In the genomic region with DNA sequence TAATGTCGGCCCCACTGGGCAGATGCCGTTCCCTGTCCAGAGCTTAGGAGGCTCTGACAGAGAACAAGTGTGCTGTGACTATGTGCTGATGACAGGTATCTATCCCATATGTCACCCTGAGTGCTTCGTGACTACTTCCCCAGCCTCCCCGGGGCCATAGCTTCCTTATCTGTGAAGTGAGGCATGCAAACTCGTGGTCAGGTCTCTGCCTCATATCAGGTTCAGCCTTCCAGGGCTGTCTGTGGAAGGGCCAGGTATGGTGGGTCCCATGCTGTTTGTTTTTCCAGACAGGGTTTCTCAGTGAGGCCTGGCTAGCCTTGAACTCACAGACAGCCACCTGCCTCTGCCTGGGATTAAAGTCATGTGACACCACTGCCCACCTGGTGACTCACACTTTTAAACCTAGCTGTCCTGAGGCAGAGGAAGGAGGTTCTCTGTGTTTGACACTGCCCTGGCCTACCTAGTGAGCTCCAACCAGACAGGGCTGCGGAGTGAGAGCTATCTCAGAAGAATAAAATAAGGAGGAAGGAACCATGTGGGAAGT, we compare ENCODE assay signal across 35 mouse cellular contexts. TPM values are rescaled to one million over a fixed set of nuclear protein-coding genes. Genes with fewer than 3 reads are reported as not detected.
DNase-seq lines count a peak whose midpoint lies in the region; TF ChIP-seq lines count a peak whose summit lies in the region.
"Had no signal": no experiment of that assay in that cellular context is flagged by ENCODE, and none has a peak within 500 bp of the region (broad histone marks: within the 10 kb centered on the region; RNA-seq: fewer than 3 reads in every experiment).

No protein-coding gene starts in this region.

- peaks cover 60 to 74% of the 10 kb centered on the region in 2 experiments for H3K36me3 ChIP-seq in CH12.LX (replicated peaks in 1 of 2; ENCODE audit: control insufficient read depth in 1 of 2, insufficient read depth in 1 of 2, low read length in 1 of 2)
- peaks cover 27% of the 10 kb centered on the region for H3K36me3 ChIP-seq in splenic B cell, adult 2 months (ENCODE audit: control insufficient read depth, insufficient read depth, low read length, poor library complexity, severe bottlenecking)
- H3K36me3 ChIP-seq: embryonic facial prominence, embryonic 10.5 days; embryonic facial prominence, embryonic 13.5 days; hindbrain, embryonic 12.5 days; hindbrain, embryonic 15.5 days; intestine, embryonic 15.5 days had no signal

- dilution Hi-C loops in CH12.LX (cut with MboI; ENCODE audit: extremely low pct_ligation_motif_present, extremely low pct_unique_long_range_greater_than_20kb, low sequenced_read_pairs): no loop called here

- H3K79me2 ChIP-seq in CH12.LX (replicated peaks; ENCODE audit: control insufficient read depth, extremely low read depth, insufficient read depth, poor library complexity, severe bottlenecking): peaks cover 6% of the 10 kb centered on the region; the same call in 1 of the 2 replicates

- no peak for TF ChIP-seq POLR2A in CH12.LX (IDR thresholded peaks at IDR 0.05; ENCODE audit: low read depth, low read length)

- no peak for TF ChIP-seq RAD21 in CH12.LX (IDR thresholded peaks at IDR 0.05; ENCODE audit: low read depth, low read length)

- H3K9ac ChIP-seq in CH12.LX (ENCODE audit: insufficient read depth, low read depth): no peak overlapping the region
- H3K9ac ChIP-seq: embryonic facial prominence, embryonic 13.5 days; forebrain, postnatal 0 days; hindbrain, embryonic 12.5 days; hindbrain, embryonic 15.5 days; intestine, embryonic 15.5 days had no signal

- no peak overlapping the region for H3K4me3 ChIP-seq in CH12.LX (replicated peaks in 1 of 3; ENCODE audit: low read depth in 2 of 3, low read length in 2 of 3, poor library complexity in 1 of 3)
- H3K4me3 ChIP-seq: embryonic facial prominence, embryonic 10.5 days; embryonic facial prominence, embryonic 13.5 days; gastrocnemius, adult 2 months; hindbrain, embryonic 12.5 days; hindbrain, embryonic 15.5 days; intestine, embryonic 15.5 days had no signal

- H3K27ac ChIP-seq in CH12.LX (ENCODE audit: insufficient read depth, low read depth): peak overlapping the region; percentile 33; the same call in 1 of the 2 replicates
- H3K27ac ChIP-seq: embryonic facial prominence, embryonic 10.5 days; embryonic facial prominence, embryonic 13.5 days; gastrocnemius, adult 2 months; hindbrain, embryonic 12.5 days; hindbrain, embryonic 15.5 days; intestine, embryonic 15.5 days had no signal

- in situ Hi-C loops in CH12.LX (cut with MboI; ENCODE audit: low pct_ligation_motif_present, low pct_unique_long_range_greater_than_20kb, low sequenced_read_pairs): no loop called here

- no peak for TF ChIP-seq CTCF in CH12.LX (conservative IDR thresholded peaks at IDR 0.05 in 1 of 2, IDR thresholded peaks at IDR 0.05 in 1 of 2; ENCODE audit: low read depth in 2 of 2, low read length in 2 of 2)

- no peak overlapping the region for H3K4me2 ChIP-seq in CH12.LX (ENCODE audit: insufficient read depth, low read depth, poor library complexity, severe bottlenecking)
- H3K4me2 ChIP-seq: embryonic facial prominence, embryonic 13.5 days; heart, embryonic 11.5 days; hindbrain, embryonic 12.5 days; hindbrain, embryonic 15.5 days; intestine, embryonic 15.5 days had no signal

- H3K27me3 ChIP-seq in CH12.LX (replicated peaks): no peaks in the 10 kb centered on the region
- H3K27me3 ChIP-seq in splenic B cell, adult 2 months (ENCODE audit: control insufficient read depth, insufficient read depth, low read length, poor library complexity, severe bottlenecking): no peaks in the 10 kb centered on the region
- H3K27me3 ChIP-seq: Patski had no signal

- H3K9me3 ChIP-seq in CH12.LX (replicated peaks; ENCODE audit: low read length): no peaks in the 10 kb centered on the region
- H3K9me3 ChIP-seq: embryonic facial prominence, embryonic 13.5 days; hindbrain, embryonic 15.5 days; intestine, embryonic 15.5 days had no signal

- H3K4me1 ChIP-seq in CH12.LX (ENCODE audit: control insufficient read depth in 1 of 2, insufficient read depth in 2 of 2): peaks cover 35 to 57% of the 10 kb centered on the region in 2 experiments

- DNase-seq in B cell, adult 2 months: peak; percentile 53 to 57
- no peak for DNase-seq in CH12.LX (ENCODE audit: extremely low read depth)
- peak; percentile 64 for DNase-seq in MEL-GATA-1-ER (ENCODE audit: extremely low read depth, low read depth)
- peak; percentile 54 for DNase-seq in splenic B cell, adult 2 months (ENCODE audit: low read depth, low spot score)
- no peak for DNase-seq in layer of hippocampus, postnatal 25 days (ENCODE audit: extremely low spot score in 1 of 2, low spot score in 1 of 2)
- DNase-seq in adrenal gland, adult 2 months: no peak
- DNase-seq: adrenal gland, postnatal 14 days; cerebellum, adult 11 months; cerebellum, adult 2 months; cerebellum, adult 9-11 months; cerebellum, postnatal 36 days; embryo, embryonic 11 days; forebrain, postnatal 0 days; gastrocnemius, adult 2 months; gastrocnemius, postnatal 14 days; heart, adult 11 months had no signal

- TF ChIP-seq EP300 in CH12.LX (IDR thresholded peaks at IDR 0.05; ENCODE audit: low read length): no peak

TF ChIP-seq in CH12.LX, 34 proteins besides CTCF, POLR2A, EP300 and RAD21:
- no peak for TF ChIP-seq MAFK (IDR thresholded peaks at IDR 0.05; ENCODE audit: insufficient replicate concordance, low read length)
- TF ChIP-seq ZC3H11A (IDR thresholded peaks at IDR 0.05; ENCODE audit: low read depth, low read length): no peak
- TF ChIP-seq MEF2A (IDR thresholded peaks at IDR 0.05; ENCODE audit: borderline replicate concordance, low read depth, low read length): no peak
- TF ChIP-seq USF2 (conservative IDR thresholded peaks at IDR 0.05; ENCODE audit: low read depth, low read length): no peak
- TF ChIP-seq USF1 (IDR thresholded peaks at IDR 0.05; ENCODE audit: low read depth, low read length): peak; percentile 33
- peak; percentile 52 for TF ChIP-seq BHLHE40 (IDR thresholded peaks at IDR 0.05; ENCODE audit: low read depth, low read length)
- no peak for TF ChIP-seq NRF1 (IDR thresholded peaks at IDR 0.05; ENCODE audit: low read depth, low read length)
- no peak for TF ChIP-seq KAT2A (IDR thresholded peaks at IDR 0.05; ENCODE audit: insufficient replicate concordance, low read length)
- 0 out of 2 replicates have a peak, but pooled peaks have one; percentile 37 for TF ChIP-seq MAX (IDR thresholded peaks at IDR 0.05; ENCODE audit: low read length)
- TF ChIP-seq ETS1 (conservative IDR thresholded peaks at IDR 0.05; ENCODE audit: low read depth, low read length): 0 out of 2 replicates have a peak, but pooled peaks have one; percentile 27
TF ChIP-seq in CH12.LX: peak in this region for 4.

RNA-seq across cellular contexts. Expression of a gene that starts 8.9 kb away (rescaled TPM):
- total RNA-seq in CH12.LX (2012; rRNA removed): 15.8 and 18.8 TPM in 2 replicates
- total RNA-seq in CH12.LX (2014; rRNA removed): 3.2 and 3.8 TPM in 2 replicates
- polyA plus RNA-seq in CH12.LX (2012; ENCODE audit: insufficient read length, low read depth): 17.9 and 25.2 TPM in 2 replicates
- under 1 TPM; 0.49 to 0.61 TPM for total RNA-seq in layer of hippocampus, postnatal 25 days (2021)
- 10 to 100 TPM; 26.7 to 34.1 TPM for total RNA-seq in adrenal gland, adult 2 months (2021)
- polyA plus RNA-seq in adrenal gland, adult 2 months (2012; rRNA removed): 155 and 161 TPM in 2 replicates

RNA-seq across cellular contexts. Expression of a gene that starts 17.0 kb away (rescaled TPM):
- total RNA-seq in CH12.LX (2012; rRNA removed) (30.8 and 38.9 TPM in 2 replicates), CH12.LX (2014; rRNA removed) (6.4 and 7.2 TPM in 2 replicates)
- 12.7 and 13.4 TPM in 2 replicates for polyA plus RNA-seq in CH12.LX (2012; ENCODE audit: insufficient read length, low read depth)
- total RNA-seq in layer of hippocampus, postnatal 25 days (2021): not detected
- not detected for total RNA-seq in adrenal gland, adult 2 months (2021)
- polyA plus RNA-seq in adrenal gland, adult 2 months (2012; rRNA removed): 0.60 TPM in 1 of 2 replicates, not detected in the other
- total RNA-seq: gastrocnemius, adult 2 months; gastrocnemius, postnatal 14 days; hematopoietic stem cell, adult 5-6 weeks had no signal
- polyA plus RNA-seq: cerebellum, adult 2 months; cortical plate, adult 2 months; forebrain, embryonic 14.5 days; frontal cortex, adult 2 months; heart, embryonic 14.5 days; hindbrain, embryonic 15.5 days had no signal

RNA-seq across cellular contexts. Expression of a gene that starts 38.2 kb away (rescaled TPM):
- total RNA-seq in CH12.LX (2012; rRNA removed) (0.59 TPM in 1 of 2 replicates, not detected in the other), CH12.LX (2014; rRNA removed) (not detected in 2 replicates)
- polyA plus RNA-seq in CH12.LX (2012; ENCODE audit: insufficient read length, low read depth): 4.1 and 4.3 TPM in 2 replicates
- 1 to 10 TPM; 1.8 to 2.9 TPM for total RNA-seq in layer of hippocampus, postnatal 25 days (2021)
- under 1 TPM in 1 of 2 experiments, not detected in 1; 0.86 TPM for total RNA-seq in adrenal gland, adult 2 months (2021)
- polyA plus RNA-seq in adrenal gland, adult 2 months (2012; rRNA removed): 0.71 and 1.3 TPM in 2 replicates
- total RNA-seq: adrenal gland, adult 18-20 months; adrenal gland, postnatal 4 days; gastrocnemius, adult 2 months; gastrocnemius, postnatal 14 days; gastrocnemius, postnatal 4 days; heart, adult 8-10 months; heart, postnatal 25 days; hematopoietic stem cell, adult 5-6 weeks had no signal
- polyA plus RNA-seq: embryonic facial prominence, embryonic 10.5 days; forebrain, embryonic 11.5 days; heart, embryonic 11.5 days; heart, embryonic 14.5 days; heart, postnatal 0 days had no signal

RNA-seq across cellular contexts. Expression of a gene that starts 42.8 kb away (rescaled TPM):
- total RNA-seq in CH12.LX (2012; rRNA removed) (8.2 and 10.9 TPM in 2 replicates), CH12.LX (2014; rRNA removed) (2.4 and 3.0 TPM in 2 replicates)
- polyA plus RNA-seq in CH12.LX (2012; ENCODE audit: insufficient read length, low read depth): 4.8 and 5.3 TPM in 2 replicates
- 10 to 100 TPM in 1 of 2 experiments, 1 to 10 TPM in 1; 8.7 to 11.4 TPM for total RNA-seq in layer of hippocampus, postnatal 25 days (2021)
- total RNA-seq in adrenal gland, adult 2 months (2021): 10 to 100 TPM; 35.9 to 61.1 TPM
- 103 and 108 TPM in 2 replicates for polyA plus RNA-seq in adrenal gland, adult 2 months (2012; rRNA removed)

RNA-seq across cellular contexts. Expression of a gene that starts 47.4 kb away (rescaled TPM):
- total RNA-seq in CH12.LX (2012; rRNA removed) (2.5 and 3.2 TPM in 2 replicates), CH12.LX (2014; rRNA removed) (0.88 and 1.1 TPM in 2 replicates)
- 6.8 and 7.7 TPM in 2 replicates for polyA plus RNA-seq in CH12.LX (2012; ENCODE audit: insufficient read length, low read depth)
- total RNA-seq in layer of hippocampus, postnatal 25 days (2021): not detected
- not detected for total RNA-seq in adrenal gland, adult 2 months (2021)
- polyA plus RNA-seq in adrenal gland, adult 2 months (2012; rRNA removed): 0.52 and 0.55 TPM in 2 replicates
- total RNA-seq: adrenal gland, adult 18-20 months; forebrain, postnatal 0 days; gastrocnemius, adult 2 months; gastrocnemius, postnatal 4 days had no signal
- polyA plus RNA-seq: cortical plate, adult 2 months; embryonic facial prominence, embryonic 10.5 days; embryonic facial prominence, embryonic 13.5 days; forebrain, embryonic 14.5 days; frontal cortex, adult 2 months; heart, embryonic 11.5 days; heart, embryonic 14.5 days; heart, postnatal 0 days; hindbrain, embryonic 12.5 days; intestine, embryonic 15.5 days; Patski had no signal

Comparison
In these comparisons a context has a peak if more than half of its experiments do, and no peak if none do; other contexts are left out.
1. DNase-seq: peak in B cell, adult 2 months (2 of 2), MEL-GATA-1-ER (single experiment) and splenic B cell, adult 2 months (single experiment); none in CH12.LX (single experiment), layer of hippocampus, postnatal 25 days (0 of 2) and adrenal gland, adult 2 months (single experiment).
2. RNA of a gene that starts 17.0 kb away (total RNA-seq): 6.4 to 38.9 TPM in CH12.LX; not detected in adrenal gland, adult 2 months and not detected in layer of hippocampus, postnatal 25 days; every median in the first group is over 4 times any median in the second.